In genomic region chr11:88069246-88069570, GRCm38 (mm10) we compare ENCODE assay signal across 7 mouse cellular contexts. TPM values are rescaled to one million over a fixed set of nuclear protein-coding genes. Genes with fewer than 3 reads are reported as not detected.
DNase-seq lines count a peak whose midpoint lies in the region; ATAC-seq and TF ChIP-seq lines count a peak whose summit lies in the region.

No protein-coding gene starts in this region.

- no peak for TF ChIP-seq POLR2A in embryonic fibroblast, embryonic 13.5 days (IDR thresholded peaks at IDR 0.05; ENCODE audit: low read depth, low read length)

- TF ChIP-seq CTCF in embryonic fibroblast, embryonic 13.5 days (IDR thresholded peaks at IDR 0.05; ENCODE audit: borderline replicate concordance, insufficient read depth, low read length) = no peak

- H3K4me1 ChIP-seq in lung, embryonic 16.5 days (replicated peaks; ENCODE audit: control insufficient read depth, insufficient read depth, low read length) = peaks cover 24% of the 10 kb centered on the region
- peaks cover 13% of the 10 kb centered on the region for H3K4me1 ChIP-seq in embryonic fibroblast, embryonic 13.5 days (ENCODE audit: control insufficient read depth, insufficient read depth, low read length)
- peaks cover 31% of the 10 kb centered on the region for H3K4me1 ChIP-seq in limb, embryonic 12.5 days (replicated peaks)
- peaks cover 28% of the 10 kb centered on the region for H3K4me1 ChIP-seq in stomach, embryonic 14.5 days (ENCODE audit: control insufficient read depth, insufficient read depth, low read length)

- H3K27ac ChIP-seq in lung, embryonic 16.5 days (ENCODE audit: low read length) = peak overlapping the region; percentile 96
- H3K27ac ChIP-seq in embryonic fibroblast, embryonic 13.5 days (ENCODE audit: insufficient read depth, low read length) = peak overlapping the region; percentile 84
- peak overlapping the region; percentile 98 for H3K27ac ChIP-seq in limb, embryonic 12.5 days
- peak overlapping the region; percentile 98 for H3K27ac ChIP-seq in stomach, embryonic 14.5 days (ENCODE audit: low read length)

- under 1% methylated on average over 12 of the region's 12 CpGs for WGBS in lung, embryonic 16.5 days
- WGBS in limb, embryonic 12.5 days = under 1% methylated on average over 12 of the region's 12 CpGs
- under 1% methylated on average over 12 of the region's 12 CpGs for WGBS in stomach, embryonic 14.5 days

- DNase-seq in lung, postnatal 4 days = no peak
- no peak for DNase-seq in retina, embryonic 14.5 days (ENCODE audit: low spot score)
- no peak for DNase-seq in gastrocnemius, postnatal 14 days

- H3K4me3 ChIP-seq in lung, embryonic 16.5 days (ENCODE audit: low read length) = peak overlapping the region; percentile 93
- peak overlapping the region; percentile 99 for H3K4me3 ChIP-seq in embryonic fibroblast, embryonic 13.5 days (ENCODE audit: insufficient read depth, low read length)
- peak overlapping the region; percentile 97 for H3K4me3 ChIP-seq in limb, embryonic 12.5 days (replicated peaks)
- peak overlapping the region; percentile 94 for H3K4me3 ChIP-seq in stomach, embryonic 14.5 days (ENCODE audit: low read depth, low read length)

- H3K36me3 ChIP-seq in lung, embryonic 16.5 days (ENCODE audit: control insufficient read depth, insufficient read depth, low read length) = 0 out of 2 replicates have a peak, but pooled peaks cover 5% of the 10 kb centered on the region
- H3K36me3 ChIP-seq in limb, embryonic 12.5 days = peaks cover 13% of the 10 kb centered on the region
- H3K36me3 ChIP-seq in stomach, embryonic 14.5 days (ENCODE audit: control insufficient read depth, insufficient read depth, low read length) = peaks cover 11% of the 10 kb centered on the region; the same call in 1 of the 2 replicates

- no peak for ATAC-seq in lung, embryonic 16.5 days (ENCODE audit: low read depth)
- ATAC-seq in limb, embryonic 12.5 days (ENCODE audit: insufficient number of reproducible peaks, insufficient read depth, low FRiP score, low TSS enrichment, low read depth) = no peak
- no peak for ATAC-seq in stomach, embryonic 14.5 days (ENCODE audit: insufficient number of reproducible peaks, insufficient read depth, low FRiP score, low read depth)

- no peaks in the 10 kb centered on the region for H3K9me3 ChIP-seq in lung, embryonic 16.5 days (ENCODE audit: control insufficient read depth, low read length)
- H3K9me3 ChIP-seq in limb, embryonic 12.5 days = no peaks in the 10 kb centered on the region
- H3K9me3 ChIP-seq in stomach, embryonic 14.5 days (ENCODE audit: control insufficient read depth, low read depth, low read length) = no peaks in the 10 kb centered on the region

- intact Hi-C loops in gastrocnemius, postnatal 14 days (cut with DNase I; ENCODE audit: low total_unique reads) = no loop called here

- H3K27me3 ChIP-seq in lung, embryonic 16.5 days (ENCODE audit: control insufficient read depth, insufficient read depth, low read depth, low read length) = no peaks in the 10 kb centered on the region
- no peaks in the 10 kb centered on the region for H3K27me3 ChIP-seq in limb, embryonic 12.5 days
- H3K27me3 ChIP-seq in stomach, embryonic 14.5 days (ENCODE audit: control insufficient read depth, insufficient read depth, low read length) = no peaks in the 10 kb centered on the region

- peak overlapping the region; percentile 63 for H3K4me2 ChIP-seq in lung, embryonic 16.5 days (ENCODE audit: low read depth, low read length)
- peak overlapping the region; percentile 78 for H3K4me2 ChIP-seq in limb, embryonic 12.5 days
- peak overlapping the region; percentile 78 for H3K4me2 ChIP-seq in stomach, embryonic 14.5 days (replicated peaks; ENCODE audit: low read depth, low read length)

- H3K9ac ChIP-seq in lung, embryonic 16.5 days (ENCODE audit: low read length) = peak overlapping the region; percentile 95
- H3K9ac ChIP-seq in limb, embryonic 12.5 days (replicated peaks) = peak overlapping the region; percentile 98
- peak overlapping the region; percentile 92 for H3K9ac ChIP-seq in stomach, embryonic 14.5 days (replicated peaks; ENCODE audit: low read depth, low read length)

RNA-seq across cellular contexts. Expression of gene Vezf1, which starts 1.1 kb away (rescaled TPM):
- 32.9 and 38.2 TPM in 2 replicates for polyA plus RNA-seq in lung, embryonic 16.5 days (2015; fragmentation: Nextera tagmentation; extraction: Ambion mirVana)
- polyA plus RNA-seq in embryonic fibroblast, embryonic 13.5 days (2011; ENCODE audit: insufficient read length, low read depth, missing spikeins) = 44.6 and 46.1 TPM in 2 replicates
- polyA plus RNA-seq in limb, embryonic 12.5 days (2016; fragmentation: Nextera tagmentation; extraction: Ambion mirVana) = 56.0 and 65.8 TPM in 2 replicates
- 46.5 and 50.8 TPM in 2 replicates for polyA plus RNA-seq in stomach, embryonic 14.5 days (2014; fragmentation: Nextera tagmentation; extraction: Ambion mirVana)
- 10 to 100 TPM; 39.2 to 43.5 TPM for total RNA-seq in gastrocnemius, postnatal 14 days (2021)

RNA-seq across cellular contexts. Expression of gene Srsf1, which starts 22.0 kb away (rescaled TPM):
- 257 and 272 TPM in 2 replicates for polyA plus RNA-seq in lung, embryonic 16.5 days (2015; fragmentation: Nextera tagmentation; extraction: Ambion mirVana)
- polyA plus RNA-seq in embryonic fibroblast, embryonic 13.5 days (2011; ENCODE audit: insufficient read length, low read depth, missing spikeins) = 291 and 361 TPM in 2 replicates
- polyA plus RNA-seq in limb, embryonic 12.5 days (2016; fragmentation: Nextera tagmentation; extraction: Ambion mirVana) = 505 and 534 TPM in 2 replicates
- 345 and 362 TPM in 2 replicates for polyA plus RNA-seq in stomach, embryonic 14.5 days (2014; fragmentation: Nextera tagmentation; extraction: Ambion mirVana)
- 10 to 100 TPM; 58.0 to 76.3 TPM for total RNA-seq in gastrocnemius, postnatal 14 days (2021)

RNA-seq across cellular contexts. Expression of gene Cuedc1, which starts 28.6 kb away (rescaled TPM):
- 11.3 and 11.8 TPM in 2 replicates for polyA plus RNA-seq in lung, embryonic 16.5 days (2015; fragmentation: Nextera tagmentation; extraction: Ambion mirVana)
- 29.6 and 31.8 TPM in 2 replicates for polyA plus RNA-seq in embryonic fibroblast, embryonic 13.5 days (2011; ENCODE audit: insufficient read length, low read depth, missing spikeins)
- 32.1 and 37.3 TPM in 2 replicates for polyA plus RNA-seq in limb, embryonic 12.5 days (2016; fragmentation: Nextera tagmentation; extraction: Ambion mirVana)
- polyA plus RNA-seq in stomach, embryonic 14.5 days (2014; fragmentation: Nextera tagmentation; extraction: Ambion mirVana) = 21.7 and 24.9 TPM in 2 replicates
- 10 to 100 TPM; 48.5 to 50.0 TPM for total RNA-seq in gastrocnemius, postnatal 14 days (2021)
